Mouse (Mus musculus) hindbrain, embryonic 11.5 days (tissue): ENCODE measurements around the gene Sumf1. TPM values are rescaled to one million over a fixed set of nuclear protein-coding genes. Genes with fewer than 3 reads are reported as not detected.

Experiments
- ATAC-seq: fragments of 200-750 bp; cut with Nextera tagmentation; 2 replicates; pipeline ENCODE4 v1.8.0; 2017; ENCODE audit warnings: mild to moderate bottlenecking, moderate TSS enrichment, moderate library complexity; ENCODE audit not compliant: low FRiP score
- DNase-seq: peaks from one replicate; pipeline ENCODE4 v3.0.0-alpha.2; 2015; ENCODE audit warnings: low spot score
- H3K27ac ChIP-seq: fragments of 300-500 bp; sonication (generic); 2 replicates; pipeline ENCODE4 v1.5.1; 2014; ENCODE audit warnings: mild to moderate bottlenecking, low read depth, low read length
- H3K27me3 ChIP-seq: fragments of 300-500 bp; sonication (generic); 2 replicates; pipeline ENCODE4 v1.6.1; 2014; ENCODE audit warnings: mild to moderate bottlenecking, low read length, moderate library complexity, mixed read lengths; ENCODE audit not compliant: control insufficient read depth, insufficient read depth
- H3K36me3 ChIP-seq: fragments of 300-500 bp; sonication (generic); 2 replicates; pipeline ENCODE4 v1.6.1; 2014; ENCODE audit warnings: mild to moderate bottlenecking, low read length, moderate library complexity, mixed read lengths; ENCODE audit not compliant: control insufficient read depth, insufficient read depth
- H3K4me1 ChIP-seq: fragments of 300-500 bp; sonication (generic); replicated peaks from 2 replicates; pipeline ENCODE4 v1.6.1; 2014; ENCODE audit warnings: low read length, mixed read lengths; ENCODE audit not compliant: control insufficient read depth, insufficient read depth
- H3K4me2 ChIP-seq: fragments of 300-500 bp; sonication (generic); replicated peaks from 2 replicates; pipeline ENCODE4 v1.6.1; 2014; ENCODE audit warnings: mild to moderate bottlenecking, low read depth, low read length
- H3K4me3 ChIP-seq: fragments of 300-500 bp; sonication (generic); 2 replicates; pipeline ENCODE4 v1.5.1; 2014; ENCODE audit warnings: low read depth, low read length
- H3K9ac ChIP-seq: fragments of 300-500 bp; sonication (generic); 2 replicates; pipeline ENCODE4 v1.6.1; 2014; ENCODE audit warnings: low read depth, low read length
- H3K9me3 ChIP-seq: fragments of 300-500 bp; sonication (generic); 2 replicates; pipeline ENCODE4 v1.6.1; 2016; ENCODE audit warnings: low read length; ENCODE audit not compliant: control insufficient read depth
- WGBS: fragments of 180-500 bp; shearing (Covaris S2); extraction: QIAGEN DNeasy Blood & Tissue Kit; methylation state at CpG from one replicate; pipeline ENCODE4 v1.1.7; 2014; 5-methylcytosine and 5-hydroxymethylcytosine counted together
- polyA plus RNA-seq: library from polyadenylated mRNA; unstranded; fragments of >200 nt; fragmentation: Nextera tagmentation; extraction: Ambion mirVana; gene quantifications from 2 replicates; pipeline ENCODE4 v1.2.1, GENCODE M21; 2014

Sumf1 gene
- polyA plus RNA-seq, 1 experiment from 2014 or later = 13.3 TPM

- H3K4me2 ChIP-seq = no peak overlapping the region
- no peak overlapping the region for H3K9ac ChIP-seq
- DNase-seq = no peak
- H3K27ac ChIP-seq = no peak overlapping the region
- H3K9me3 ChIP-seq = no peaks in the 10 kb centered on the region
- H3K4me3 ChIP-seq = no peak overlapping the region
- H3K4me1 ChIP-seq = no peaks in the 10 kb centered on the region
- H3K27me3 ChIP-seq = no peaks in the 10 kb centered on the region
- H3K36me3 ChIP-seq = no peaks in the 10 kb centered on the region
- WGBS = 57% methylated on average over 7 of the region's 7 CpGs
- no peak for ATAC-seq
Observed at GRCm38 (mm10) chr6:108226230-108226629, 40.8 kb upstream of the Sumf1 start.

- Histone ChIP-seq H3K4me1 (no peaks in the 10 kb centered on the region), H3K36me3 (no peaks in the 10 kb centered on the region), H3K4me2 (no peak overlapping the region), H3K4me3 (no peak overlapping the region), H3K9me3 (no peaks in the 10 kb centered on the region), H3K9ac (no peak overlapping the region), H3K27me3 (no peaks in the 10 kb centered on the region), H3K27ac (no peak overlapping the region)
- 86% methylated on average over 2 of the region's 2 CpGs for WGBS
- ATAC-seq = no peak
- no peak for DNase-seq
Observed at GRCm38 (mm10) chr6:108225027-108225426, 39.6 kb upstream of the Sumf1 start.

DNA sequence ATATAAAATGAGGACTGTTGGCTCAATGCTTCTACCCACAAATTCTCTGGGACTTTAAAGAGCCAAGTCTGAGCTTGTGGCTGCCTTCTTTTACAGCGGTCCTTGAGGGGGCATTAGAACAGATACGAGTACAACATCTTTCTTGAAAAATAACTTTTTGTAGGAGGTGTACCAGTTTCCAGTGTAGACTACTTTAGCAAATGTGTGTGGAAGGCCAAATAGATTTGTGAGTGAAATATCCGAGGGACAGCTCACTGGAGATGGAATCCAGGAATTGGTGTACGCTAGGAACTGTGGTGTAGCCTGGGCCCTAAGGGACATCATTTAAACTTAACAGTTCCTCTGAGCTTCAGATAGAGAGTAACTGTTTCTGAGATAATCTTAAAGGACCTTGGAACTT, 39.0 kb upstream of the Sumf1 start:
- 96% methylated on average over 4 of the region's 4 CpGs for WGBS

DNA sequence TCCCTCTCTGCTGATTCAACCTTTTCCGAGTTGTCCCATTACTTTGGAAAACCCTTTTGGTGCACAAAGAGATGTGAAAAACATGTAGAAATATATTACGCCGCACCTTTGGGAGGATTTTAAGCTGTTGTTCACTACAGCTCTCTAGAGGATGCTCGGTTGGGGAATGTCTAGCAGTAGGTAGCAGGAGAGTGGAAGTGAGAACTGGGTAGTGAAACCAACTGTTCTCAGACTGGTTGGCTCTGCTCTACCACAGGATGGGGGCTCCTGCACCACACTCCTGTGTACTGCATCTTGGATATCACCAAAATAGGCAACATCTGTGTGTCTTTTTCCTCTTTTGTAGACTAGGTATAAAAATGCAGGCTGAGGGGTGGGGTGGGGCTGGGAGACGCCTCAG, 37.5 kb upstream of the Sumf1 start:
- H3K9me3 ChIP-seq = no peaks in the 10 kb centered on the region
- H3K4me3 ChIP-seq = no peak overlapping the region
- no peaks in the 10 kb centered on the region for H3K36me3 ChIP-seq
- WGBS = 96% methylated on average over 5 of the region's 5 CpGs
- no peak overlapping the region for H3K27ac ChIP-seq
- H3K9ac ChIP-seq = no peak overlapping the region
- H3K27me3 ChIP-seq = no peaks in the 10 kb centered on the region
- no peak for DNase-seq
- H3K4me2 ChIP-seq = no peak overlapping the region
- no peak for ATAC-seq
- no peaks in the 10 kb centered on the region for H3K4me1 ChIP-seq

More for the DNA sequence above, 39.0 kb upstream of the Sumf1 start:
- H3K9ac ChIP-seq = no peak overlapping the region
- no peaks in the 10 kb centered on the region for H3K4me1 ChIP-seq
- no peak overlapping the region for H3K4me3 ChIP-seq
- H3K27ac ChIP-seq = no peak overlapping the region
- no peaks in the 10 kb centered on the region for H3K36me3 ChIP-seq
- DNase-seq = no peak
- no peak for ATAC-seq
- H3K4me2 ChIP-seq = no peak overlapping the region
- no peaks in the 10 kb centered on the region for H3K27me3 ChIP-seq
- H3K9me3 ChIP-seq = no peaks in the 10 kb centered on the region

- H3K9ac ChIP-seq = no peak overlapping the region
- no peaks in the 10 kb centered on the region for H3K36me3 ChIP-seq
- no peak for ATAC-seq
- no peak for DNase-seq
- H3K9me3 ChIP-seq = no peaks in the 10 kb centered on the region
- H3K27me3 ChIP-seq = no peaks in the 10 kb centered on the region
- H3K27ac ChIP-seq = no peak overlapping the region
- H3K4me2 ChIP-seq = no peak overlapping the region
- no peak overlapping the region for H3K4me3 ChIP-seq
- WGBS = 68% methylated on average over 5 of the region's 5 CpGs
- H3K4me1 ChIP-seq = no peaks in the 10 kb centered on the region
Observed at GRCm38 (mm10) chr6:108222435-108222834, 37.1 kb upstream of the Sumf1 start.

GRCm38 (mm10) chr6:108217987-108218386, 32.6 kb upstream of the Sumf1 start:
- Histone ChIP-seq H3K4me1 (no peaks in the 10 kb centered on the region), H3K36me3 (no peaks in the 10 kb centered on the region), H3K4me3 (no peak overlapping the region), H3K4me2 (no peak overlapping the region), H3K9me3 (no peaks in the 10 kb centered on the region), H3K27ac (no peak overlapping the region), H3K27me3 (no peaks in the 10 kb centered on the region), H3K9ac (no peak overlapping the region)
- ATAC-seq (no peak), DNase-seq (no peak)
- 69% methylated on average over 3 of the region's 3 CpGs for WGBS

GRCm38 (mm10) chr6:108216832-108217231, 31.4 kb upstream of the Sumf1 start:
- WGBS = 94% methylated on average over 8 of the region's 8 CpGs

GRCm38 (mm10) chr6:108216091-108216490, 30.7 kb upstream of the Sumf1 start:
- H3K9ac ChIP-seq = no peak overlapping the region
- H3K4me3 ChIP-seq = no peak overlapping the region
- DNase-seq (no peak), ATAC-seq (no peak)
- no peaks in the 10 kb centered on the region for H3K4me1 ChIP-seq
- H3K9me3 ChIP-seq = no peaks in the 10 kb centered on the region
- H3K27ac ChIP-seq = no peak overlapping the region
- WGBS = 65% methylated on average over 5 of the region's 5 CpGs
- no peaks in the 10 kb centered on the region for H3K27me3 ChIP-seq
- H3K36me3 ChIP-seq = no peaks in the 10 kb centered on the region
- no peak overlapping the region for H3K4me2 ChIP-seq

More at GRCm38 (mm10) chr6:108216832-108217231, 31.4 kb upstream of the Sumf1 start:
- H3K9ac ChIP-seq = no peak overlapping the region
- H3K4me2 ChIP-seq = no peak overlapping the region
- H3K4me3 ChIP-seq = no peak overlapping the region
- H3K9me3 ChIP-seq = no peaks in the 10 kb centered on the region
- H3K27ac ChIP-seq = no peak overlapping the region
- DNase-seq = no peak
- ATAC-seq = no peak
- no peaks in the 10 kb centered on the region for H3K27me3 ChIP-seq
- H3K4me1 ChIP-seq = no peaks in the 10 kb centered on the region
- H3K36me3 ChIP-seq = no peaks in the 10 kb centered on the region

GRCm38 (mm10) chr6:108214294-108214925, 29.0 kb upstream of the Sumf1 start:
- no peak for DNase-seq
- Histone ChIP-seq H3K9ac (no peak overlapping the region), H3K27me3 (no peaks in the 10 kb centered on the region), H3K4me2 (peak overlapping the region; percentile 77), H3K4me1 (no peaks in the 10 kb centered on the region), H3K36me3 (no peaks in the 10 kb centered on the region), H3K9me3 (no peaks in the 10 kb centered on the region), H3K4me3 (peak overlapping the region; percentile 70), H3K27ac (no peak overlapping the region)
- WGBS = 14% methylated on average over 10 of the region's 10 CpGs
- ATAC-seq = no peak
